Comparison of ENCODE assay signal across 8 mouse cellular contexts in genomic region chr3:89963926-89964739, GRCm38 (mm10). TPM values are rescaled to one million over a fixed set of nuclear protein-coding genes. Genes with fewer than 3 reads are reported as not detected.
A peak's percentile ranks its signal among the peaks of the same experiment; 100 is the strongest.
DNase-seq lines count a peak whose midpoint lies in the region; ATAC-seq and TF ChIP-seq lines count a peak whose summit lies in the region.

No protein-coding gene starts in this region.

- peak overlapping the region; percentile 99 for H3K27ac ChIP-seq in heart, embryonic 15.5 days
- H3K27ac ChIP-seq in lung, embryonic 16.5 days (ENCODE audit: low read length) = peak overlapping the region; percentile 98
- peak overlapping the region; percentile 85; the same call in 1 of the 2 replicates for H3K27ac ChIP-seq in olfactory bulb, adult 2 months (ENCODE audit: insufficient read depth, low read depth, low read length)

- H3K9ac ChIP-seq in heart, embryonic 15.5 days = peak overlapping the region; percentile 96
- peak overlapping the region; percentile 95 for H3K9ac ChIP-seq in lung, embryonic 16.5 days (ENCODE audit: low read length)

- TF ChIP-seq POLR2A in brain, embryonic 14.5 days (IDR thresholded peaks at IDR 0.05; ENCODE audit: borderline replicate concordance, extremely low read depth, insufficient read depth, insufficient read length, poor library complexity, severe bottlenecking) = no peak
- no peak for TF ChIP-seq POLR2A in olfactory bulb, adult 2 months (IDR thresholded peaks at IDR 0.05; ENCODE audit: insufficient read depth, low read depth, low read length)

- peaks cover 38% of the 10 kb centered on the region for H3K4me1 ChIP-seq in heart, embryonic 15.5 days (replicated peaks)
- peaks cover 29% of the 10 kb centered on the region for H3K4me1 ChIP-seq in lung, embryonic 16.5 days (replicated peaks; ENCODE audit: control insufficient read depth, insufficient read depth, low read length)
- peaks cover 20% of the 10 kb centered on the region for H3K4me1 ChIP-seq in olfactory bulb, adult 2 months (ENCODE audit: control insufficient read depth, insufficient read depth, low read length)

- no peaks in the 10 kb centered on the region for H3K36me3 ChIP-seq in heart, embryonic 15.5 days
- H3K36me3 ChIP-seq in lung, embryonic 16.5 days (ENCODE audit: control insufficient read depth, insufficient read depth, low read length) = no peaks in the 10 kb centered on the region

- peak overlapping the region; percentile 87 for H3K4me2 ChIP-seq in heart, embryonic 15.5 days
- H3K4me2 ChIP-seq in lung, embryonic 16.5 days (ENCODE audit: low read depth, low read length) = peak overlapping the region; percentile 90

- no peaks in the 10 kb centered on the region for H3K27me3 ChIP-seq in heart, embryonic 15.5 days
- H3K27me3 ChIP-seq in lung, embryonic 16.5 days (ENCODE audit: control insufficient read depth, insufficient read depth, low read depth, low read length) = no peaks in the 10 kb centered on the region

- H3K9me3 ChIP-seq in heart, embryonic 15.5 days (replicated peaks) = no peaks in the 10 kb centered on the region
- no peaks in the 10 kb centered on the region for H3K9me3 ChIP-seq in lung, embryonic 16.5 days (ENCODE audit: control insufficient read depth, low read length)

- DNase-seq in MEL-GATA-1-ER (ENCODE audit: extremely low read depth, low read depth) = peak; percentile 75
- DNase-seq in brain, embryonic 14.5 days (ENCODE audit: low read depth) = peak; percentile 88
- peak; percentile 81 for DNase-seq in kidney, postnatal 10 days

- 0 out of 2 replicates have a peak, but pooled peaks have one; percentile 30 for ATAC-seq in erythroblast, adult 5-6 weeks (replicated peaks; ENCODE audit: low FRiP score, poor library complexity, severe bottlenecking)
- no peak for ATAC-seq in heart, embryonic 15.5 days (replicated peaks; ENCODE audit: insufficient number of reproducible peaks, insufficient read depth, low FRiP score, low read depth)
- peak; percentile 15; the same call in 1 of the 2 replicates for ATAC-seq in lung, embryonic 16.5 days (ENCODE audit: low read depth)
- ATAC-seq in activated CD4-positive, CD25-positive, alpha-beta regulatory T cell, adult 4 months = no peak

- peak; percentile 86 for TF ChIP-seq CTCF in brain, embryonic 14.5 days (IDR thresholded peaks at IDR 0.05; ENCODE audit: borderline replicate concordance, extremely low read depth, insufficient read depth, insufficient read length)
- peak; percentile 66; the same call in 1 of the 2 replicates for TF ChIP-seq CTCF in olfactory bulb, adult 2 months (IDR thresholded peaks at IDR 0.05; ENCODE audit: insufficient read depth, low read depth, low read length)

- H3K4me3 ChIP-seq in heart, embryonic 15.5 days = peak overlapping the region; percentile 73
- peak overlapping the region; percentile 93 for H3K4me3 ChIP-seq in lung, embryonic 16.5 days (ENCODE audit: low read length)
- H3K4me3 ChIP-seq in olfactory bulb, adult 2 months (ENCODE audit: insufficient read depth, low read depth, low read length) = peak overlapping the region; percentile 93

- 28% methylated on average over 22 of the region's 22 CpGs for WGBS in heart, embryonic 15.5 days
- 16% methylated on average over 22 of the region's 22 CpGs for WGBS in lung, embryonic 16.5 days
- WGBS in olfactory bulb, adult 2 months = 23% methylated on average over 22 of the region's 22 CpGs

RNA-seq across cellular contexts. Expression of gene Atp8b2, which starts 0.8 kb away (rescaled TPM):
- 71.0 and 80.8 TPM in 2 replicates for polyA plus RNA-seq in brain, embryonic 14.5 days (2012; rRNA removed)
- 0.96 and 6.7 TPM in 2 replicates for total RNA-seq in erythroblast, adult 5-6 weeks (2015; ENCODE audit: low replicate concordance)
- 2.1 and 7.8 TPM in 2 replicates for total RNA-seq in erythroblast, adult 5-6 weeks (2017; ENCODE audit: low replicate concordance)
- 9.9 and 14.2 TPM in 2 replicates for polyA plus RNA-seq in heart, embryonic 15.5 days (2015; fragmentation: Nextera tagmentation; extraction: Ambion mirVana)
- polyA plus RNA-seq in lung, embryonic 16.5 days (2015; fragmentation: Nextera tagmentation; extraction: Ambion mirVana) = 14.8 and 16.5 TPM in 2 replicates
- polyA plus RNA-seq in olfactory bulb, adult 2 months (2012; ENCODE audit: insufficient read depth, insufficient read length, low replicate concordance, missing spikeins) = not detected in 2 replicates
- polyA plus RNA-seq in activated CD4-positive, CD25-positive, alpha-beta regulatory T cell, adult 4 months (2017; shearing (Covaris generic)) = 10 to 100 TPM; 19.7 to 24.1 TPM

RNA-seq across cellular contexts. Expression of gene Hax1, which starts 34.4 kb away (rescaled TPM):
- polyA plus RNA-seq in brain, embryonic 14.5 days (2012; rRNA removed) = 93.7 and 115 TPM in 2 replicates
- 118 and 129 TPM in 2 replicates for total RNA-seq in erythroblast, adult 5-6 weeks (2015; ENCODE audit: low replicate concordance)
- total RNA-seq in erythroblast, adult 5-6 weeks (2017; ENCODE audit: low replicate concordance) = 48.2 and 60.8 TPM in 2 replicates
- polyA plus RNA-seq in heart, embryonic 15.5 days (2015; fragmentation: Nextera tagmentation; extraction: Ambion mirVana) = 78.8 and 85.8 TPM in 2 replicates
- 152 and 155 TPM in 2 replicates for polyA plus RNA-seq in lung, embryonic 16.5 days (2015; fragmentation: Nextera tagmentation; extraction: Ambion mirVana)
- polyA plus RNA-seq in olfactory bulb, adult 2 months (2012; ENCODE audit: insufficient read depth, insufficient read length, low replicate concordance, missing spikeins) = not detected in 2 replicates
- polyA plus RNA-seq in activated CD4-positive, CD25-positive, alpha-beta regulatory T cell, adult 4 months (2017; shearing (Covaris generic)) = 10 to 100 TPM; 51.0 to 72.3 TPM

RNA-seq across cellular contexts. Expression of gene Il6ra, which starts 51.1 kb away (rescaled TPM):
- 0.45 and 0.93 TPM in 2 replicates for polyA plus RNA-seq in brain, embryonic 14.5 days (2012; rRNA removed)
- 9.4 and 10.0 TPM in 2 replicates for total RNA-seq in erythroblast, adult 5-6 weeks (2015; ENCODE audit: low replicate concordance)
- total RNA-seq in erythroblast, adult 5-6 weeks (2017; ENCODE audit: low replicate concordance) = 3.0 and 3.1 TPM in 2 replicates
- 1.1 and 1.7 TPM in 2 replicates for polyA plus RNA-seq in heart, embryonic 15.5 days (2015; fragmentation: Nextera tagmentation; extraction: Ambion mirVana)
- polyA plus RNA-seq in lung, embryonic 16.5 days (2015; fragmentation: Nextera tagmentation; extraction: Ambion mirVana) = 5.2 and 5.6 TPM in 2 replicates
- polyA plus RNA-seq in olfactory bulb, adult 2 months (2012; ENCODE audit: insufficient read depth, insufficient read length, low replicate concordance, missing spikeins) = not detected in 2 replicates
- polyA plus RNA-seq in activated CD4-positive, CD25-positive, alpha-beta regulatory T cell, adult 4 months (2017; shearing (Covaris generic)) = 10 to 100 TPM; 20.6 to 29.5 TPM

Comparison
In these comparisons a context has a peak if more than half of its experiments do, and no peak if none do; other contexts are left out.
1. ATAC-seq: peak in erythroblast, adult 5-6 weeks (single experiment) and lung, embryonic 16.5 days (single experiment); none in heart, embryonic 15.5 days (single experiment) and activated CD4-positive, CD25-positive, alpha-beta regulatory T cell, adult 4 months (single experiment).
2. Peak in every context shown above with its lines, with median percentiles within 50 percentile points of each other: DNase-seq, H3K27ac ChIP-seq and H3K4me3 ChIP-seq.